Mouse (Mus musculus): Measurements from ENCODE around the gene Olfr1412. TPM values are rescaled to one million over a fixed set of nuclear protein-coding genes. Genes with fewer than 3 reads are reported as not detected.

Gene Olfr1412
- total RNA-seq, 2 experiments from 2014 or later: not detected

GRCm38 (mm10) chr1:92637501-92638172 lies 52.1 kb downstream of the Olfr1412 start:
- peak in 1 of 2 experiments; percentile 1 for DNase-seq (ENCODE audit: low spot score in 2 of 2)

GRCm38 (mm10) chr1:92638181-92638580 lies 52.6 kb downstream of the Olfr1412 start:
- peak; percentile 62 to 81 for DNase-seq (ENCODE audit: low spot score in 2 of 2)

GRCm38 (mm10) chr1:92638736-92639135 lies 53.2 kb downstream of the Olfr1412 start:
- DNase-seq (ENCODE audit: low spot score in 2 of 2): no peak

- no peak for DNase-seq (ENCODE audit: low spot score in 2 of 2)
These were observed 54.8 kb downstream of the Olfr1412 start for GRCm38 (mm10) chr1:92640393-92640792.

Other genes starting within 250 kb of the Olfr1412 start
- gene Ndufa10, start 111.9 kb upstream of the Olfr1412 start, total RNA-seq (2021): 100 to 1,000 TPM; 222 to 250 TPM
- not detected for gene Olfr1416, start 100.7 kb upstream of the Olfr1412 start, total RNA-seq (2021)
- gene Olfr1415, start 89.7 kb upstream of the Olfr1412 start, total RNA-seq (2021): not detected
- gene Olfr1414, start 67.1 kb upstream of the Olfr1412 start, total RNA-seq (2021): not detected
- not detected for gene Olfr1413, start 14.5 kb upstream of the Olfr1412 start, total RNA-seq (2021)
- gene Olfr1411, start 8.6 kb downstream of the Olfr1412 start, total RNA-seq (2021): not detected
- not detected for gene Olfr1410, start 20.0 kb downstream of the Olfr1412 start, total RNA-seq (2021)
- gene Olfr12, start 32.0 kb downstream of the Olfr1412 start, total RNA-seq (2021): not detected
- 100 to 1,000 TPM; 214 to 225 TPM for gene Cops9, start 56.2 kb downstream of the Olfr1412 start, total RNA-seq (2021)
- not detected for gene Otos, start 63.1 kb downstream of the Olfr1412 start, total RNA-seq (2021)
- 10 to 100 TPM; 81.6 to 86.5 TPM for gene Gpc1, start 245.9 kb downstream of the Olfr1412 start, total RNA-seq (2021)